Mouse (Mus musculus) kidney, adult 18-20 months (tissue): ENCODE results near the gene Rassf4.

Experiments
- DNase-seq: peaks from one replicate; pipeline ENCODE4 v3.0.0; 2021

Gene Rassf4

DNA sequence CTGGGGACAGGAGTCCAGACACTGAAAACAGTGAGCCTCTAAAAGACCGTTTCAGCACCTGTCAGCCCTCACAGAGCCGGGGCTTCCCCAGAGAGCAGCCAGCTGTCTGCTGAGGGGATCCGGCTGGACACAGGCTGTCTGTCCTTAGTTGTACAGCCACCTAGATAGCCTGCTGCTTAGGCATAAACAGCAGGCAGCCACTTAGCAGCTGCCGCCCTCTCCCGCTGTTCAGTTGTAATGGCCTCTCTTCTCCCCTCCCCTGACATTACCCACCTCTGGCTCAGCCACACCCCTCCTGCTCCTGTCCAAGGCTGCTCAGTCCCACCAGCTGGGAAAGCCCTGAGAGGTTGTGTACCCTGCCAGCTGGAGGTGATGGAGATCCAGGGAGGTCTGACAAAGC lies 2.7 kb downstream of the Rassf4 start:
- DNase-seq, result no peak

DNA sequence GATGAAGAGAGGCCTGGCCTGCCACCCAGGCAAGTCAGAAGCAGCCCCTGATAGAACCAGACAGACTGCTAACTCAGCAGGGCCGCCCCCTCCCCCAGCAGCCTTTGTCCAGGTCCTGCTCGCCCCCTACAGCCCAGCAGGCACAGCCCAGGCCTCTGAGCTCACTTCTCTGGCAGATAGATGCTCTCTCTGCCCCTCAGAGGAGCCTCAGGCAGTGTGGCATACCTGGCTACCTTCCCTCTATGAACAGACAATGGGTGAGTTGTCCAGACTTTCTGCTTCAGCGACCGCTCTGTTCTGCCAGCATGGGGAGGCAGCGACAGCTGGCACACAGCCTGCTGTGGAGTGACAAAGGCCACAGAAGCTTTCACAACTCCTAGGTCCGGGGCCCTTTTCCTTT lies 3.6 kb downstream of the Rassf4 start:
- DNase-seq, result no peak

DNA sequence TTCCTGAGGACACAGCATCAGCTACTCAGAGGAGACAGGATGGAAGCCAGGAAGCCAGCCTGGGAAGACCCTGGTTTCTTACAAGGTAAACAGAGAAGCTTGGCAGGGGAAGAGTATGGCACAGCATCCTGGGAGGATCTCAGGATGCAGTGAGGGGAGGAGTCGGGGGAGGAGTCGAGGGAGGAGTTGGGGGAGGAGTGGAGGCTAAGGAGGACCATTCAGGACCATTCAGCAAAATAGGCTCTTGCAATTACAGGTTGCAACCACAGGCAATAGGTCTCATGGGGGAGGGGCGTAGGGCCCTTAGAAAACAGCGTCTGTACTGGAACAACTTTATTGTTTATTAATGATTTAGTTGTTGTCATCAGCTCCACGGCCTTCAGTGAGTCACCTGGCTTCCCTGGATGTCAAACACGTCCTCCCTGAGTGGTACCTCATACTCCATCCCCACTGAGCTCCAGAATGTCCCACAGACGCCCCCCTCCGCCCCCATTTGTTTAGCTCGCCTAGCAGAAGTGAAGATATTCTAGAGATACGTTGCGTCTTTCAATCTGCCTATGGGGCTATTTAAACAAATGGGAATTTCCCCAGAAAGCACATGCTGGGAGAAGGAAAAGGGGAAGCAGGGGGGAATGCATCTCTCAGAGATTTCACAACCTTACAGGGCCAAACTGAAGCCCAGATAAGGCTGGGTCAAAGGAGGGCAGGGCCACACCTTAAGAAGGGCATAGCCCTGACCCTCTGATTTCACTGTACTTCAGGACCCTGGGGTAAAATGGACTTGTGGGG lies 4.9 kb downstream of the Rassf4 start:
- DNase-seq, result no peak

DNA sequence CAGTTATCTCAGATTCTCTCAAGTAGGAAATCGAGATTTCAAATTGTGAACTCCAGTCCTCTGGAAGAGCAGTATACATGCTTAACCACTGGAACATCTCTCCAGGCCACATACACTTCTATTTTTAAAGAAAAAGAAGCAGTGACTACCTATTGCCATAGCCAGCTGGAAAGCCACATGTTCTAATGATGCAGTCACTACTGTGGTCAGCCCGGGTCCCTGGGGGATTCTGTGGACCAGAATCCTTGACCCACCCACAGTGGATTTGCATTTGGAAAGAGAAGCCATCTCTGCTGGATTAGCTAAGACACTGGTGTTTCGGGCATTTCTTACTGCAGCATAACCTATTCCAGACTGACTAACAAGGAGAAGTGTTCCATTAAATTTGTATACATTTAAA lies 6.4 kb downstream of the Rassf4 start:
- no peak for DNase-seq

DNA sequence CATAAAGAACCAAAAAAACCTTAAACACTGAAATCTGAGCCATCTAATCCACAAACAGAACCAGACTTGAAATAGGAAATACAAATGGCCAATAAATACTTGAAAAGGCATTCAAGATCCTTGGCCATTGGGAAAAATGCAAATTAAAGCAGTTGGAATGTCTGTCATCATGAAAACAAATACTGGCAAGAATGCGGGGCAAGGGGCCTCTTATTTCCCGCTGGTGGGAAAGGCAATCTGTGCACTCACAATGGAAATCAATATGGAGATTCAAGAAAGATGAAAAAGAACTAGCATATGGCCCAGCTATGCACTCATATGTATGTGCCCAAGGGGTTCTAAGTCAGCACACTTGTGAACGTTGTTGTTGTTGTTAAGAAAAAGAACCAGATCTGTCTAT lies 6.9 kb downstream of the Rassf4 start:
- no peak for DNase-seq

GRCm38 (mm10) chr6:116666085-116666750 lies 7.5 kb downstream of the Rassf4 start:
- no peak for DNase-seq

DNA sequence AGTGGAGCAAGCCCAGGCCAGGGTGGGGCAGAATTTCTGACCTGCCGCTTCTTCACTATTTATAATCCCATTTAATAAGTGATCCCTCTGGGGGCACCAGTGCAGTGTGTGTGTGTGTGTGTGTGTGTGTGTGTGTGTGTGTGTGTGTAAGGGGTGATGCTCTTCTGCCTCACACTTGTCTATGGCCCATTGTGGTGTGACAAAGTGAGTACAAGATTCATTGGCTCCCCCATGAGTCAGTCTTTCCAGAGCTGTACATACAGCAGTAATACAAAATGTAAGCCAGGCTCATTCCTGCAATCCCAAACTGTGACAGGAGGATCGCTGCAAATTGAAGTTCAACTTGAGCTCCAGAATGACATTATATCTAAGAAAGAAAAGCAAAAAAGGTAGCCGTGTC lies 8.9 kb downstream of the Rassf4 start:
- DNase-seq, result no peak

- DNase-seq, result no peak
Measured at GRCm38 (mm10) chr6:116664031-116664430, 9.7 kb downstream of the Rassf4 start.

GRCm38 (mm10) chr6:116663364-116663763 lies 10.4 kb downstream of the Rassf4 start:
- DNase-seq, result no peak

GRCm38 (mm10) chr6:116653684-116654454 lies 19.9 kb downstream of the Rassf4 start:
- peak; percentile 64 for DNase-seq

DNA sequence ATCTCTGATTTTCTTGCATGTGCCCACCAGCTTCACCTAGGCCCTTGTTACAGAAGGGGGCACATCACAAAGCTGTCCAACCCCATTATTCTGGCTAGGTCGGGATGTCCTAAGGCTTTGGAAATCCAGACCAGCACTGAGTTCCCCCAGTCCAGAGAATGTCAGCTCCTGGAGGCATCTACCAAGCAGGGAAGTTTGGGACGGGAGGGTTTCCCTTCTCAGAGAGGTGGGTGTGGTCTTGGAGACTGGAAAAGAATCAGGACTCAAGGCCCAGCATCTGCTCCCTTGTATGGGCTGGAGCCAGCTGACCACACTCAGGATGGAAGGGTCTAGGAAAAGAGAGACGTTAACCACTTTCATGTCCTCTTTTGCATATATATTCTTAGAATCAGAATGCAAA lies 20.6 kb downstream of the Rassf4 start:
- DNase-seq, result no peak

DNA sequence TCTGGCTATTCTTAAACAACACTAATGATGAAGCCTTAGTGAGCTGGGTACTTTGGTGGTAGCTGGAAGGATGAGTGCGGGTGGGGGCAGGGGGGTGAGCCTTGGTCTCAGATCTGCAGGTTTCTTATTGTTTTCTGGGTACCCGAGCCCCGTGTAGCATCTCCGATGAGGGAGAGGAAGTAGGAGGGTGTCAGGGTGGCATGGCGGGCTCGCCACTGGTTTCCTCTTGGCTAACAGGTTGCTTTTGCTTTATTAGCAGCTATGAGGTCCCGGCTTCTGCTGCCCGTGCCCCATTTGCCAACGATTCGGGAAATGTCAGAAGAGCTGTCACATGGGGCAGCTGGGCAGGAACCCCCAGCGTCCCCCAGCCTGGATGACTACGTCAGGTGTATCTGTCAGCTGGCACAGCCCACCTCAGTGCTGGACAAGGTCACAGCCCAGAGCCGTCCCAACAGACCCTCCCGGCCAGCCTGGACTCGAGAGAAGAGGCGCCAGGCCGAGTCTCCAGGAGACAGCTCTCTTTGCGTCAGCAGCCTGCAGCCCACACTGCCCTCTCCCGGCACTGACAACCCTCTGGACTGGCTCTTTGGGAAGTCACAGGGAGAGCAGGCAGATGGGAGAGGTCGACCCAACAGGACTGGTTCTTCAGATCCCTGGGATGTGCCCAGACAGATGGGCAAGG lies 22.2 kb downstream of the Rassf4 start:
- peak; percentile 63 for DNase-seq

GRCm38 (mm10) chr6:116650406-116650805 lies 23.3 kb downstream of the Rassf4 start, which contains the start of gene Depp1:
Gene Depp1, plus strand, starts transcription at chr6:116650609.
- DNase-seq, result peak; percentile 86

DNA sequence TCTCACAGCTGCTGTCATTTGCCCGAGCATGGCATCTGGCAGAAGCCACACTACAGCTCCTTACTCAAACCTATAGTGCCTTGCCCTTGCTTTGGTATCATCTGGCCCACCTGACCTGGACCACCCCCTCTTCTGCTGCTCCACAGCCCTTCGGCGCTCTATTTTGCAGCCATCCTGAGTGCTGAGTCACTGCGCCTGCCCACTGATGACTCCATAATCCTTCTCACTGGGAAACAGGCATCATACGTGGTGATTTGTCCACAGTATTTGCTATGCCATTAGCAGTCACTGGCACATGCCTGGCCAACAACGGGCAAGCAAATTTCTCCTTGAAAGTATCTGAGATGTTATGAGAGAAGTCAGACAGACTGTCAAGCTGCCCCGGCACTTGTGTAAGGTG lies 23.9 kb downstream of the Rassf4 start:
- DNase-seq, result no peak

DNA sequence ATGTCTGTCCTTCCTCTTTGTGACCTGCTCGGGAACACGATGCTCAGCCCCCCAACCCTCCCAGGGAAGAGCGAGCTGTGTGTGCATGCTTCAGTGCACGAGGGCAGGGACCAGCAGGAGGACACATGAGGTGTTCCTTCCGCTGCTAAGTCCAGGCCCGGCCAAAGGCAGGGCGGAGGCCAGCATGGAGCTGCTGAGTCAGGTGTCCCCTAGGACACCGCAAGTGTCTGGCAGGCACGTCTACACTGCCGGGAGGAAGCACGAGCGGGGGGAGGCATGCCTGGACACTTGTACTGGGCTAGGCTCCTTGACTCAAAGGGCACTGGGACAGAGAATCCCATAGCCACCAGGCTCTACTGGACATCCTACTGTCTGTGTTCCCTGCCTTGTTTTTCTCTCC lies 26.0 kb downstream of the Rassf4 start:
- peak; percentile 69 for DNase-seq

DNA sequence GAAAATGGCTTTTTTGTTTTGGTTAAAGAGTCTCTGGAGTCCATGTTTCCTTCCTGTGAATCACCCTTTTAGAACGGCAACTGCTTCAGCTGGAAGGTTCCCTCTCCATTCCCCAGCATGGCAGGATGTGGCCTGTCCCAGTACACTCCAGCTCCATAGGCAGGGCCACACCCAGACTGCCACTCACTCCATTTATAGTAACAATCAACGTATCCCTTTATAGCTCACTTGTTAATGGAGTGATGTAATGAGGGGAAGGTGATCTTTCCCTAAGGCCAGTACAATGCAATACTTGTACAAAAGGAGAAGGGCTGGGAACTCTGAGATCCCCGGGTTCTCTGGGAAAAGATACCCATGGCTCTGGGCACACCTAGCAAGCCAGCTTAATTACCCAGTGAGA lies 29.4 kb downstream of the Rassf4 start:
- DNase-seq, result no peak

DNA sequence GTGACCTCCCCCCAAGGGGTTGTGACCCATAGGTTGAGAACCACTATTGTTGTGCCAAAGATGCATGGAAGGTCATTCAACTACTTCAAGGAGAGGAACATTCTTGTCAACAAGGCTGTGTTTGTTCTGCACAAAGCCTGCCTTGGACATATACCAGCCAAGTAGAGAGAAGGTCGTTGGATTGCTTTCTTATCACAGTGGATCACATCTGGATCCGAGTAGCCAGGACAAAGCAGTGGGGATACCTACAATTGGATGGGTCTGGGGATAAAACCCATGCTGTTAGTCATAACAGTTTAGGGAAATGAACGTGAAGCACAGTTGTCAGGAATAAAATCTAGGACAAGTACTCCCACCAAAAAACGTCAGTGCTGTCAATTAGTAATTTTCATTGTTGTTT lies 29.9 kb downstream of the Rassf4 start:
- no peak for DNase-seq

DNA sequence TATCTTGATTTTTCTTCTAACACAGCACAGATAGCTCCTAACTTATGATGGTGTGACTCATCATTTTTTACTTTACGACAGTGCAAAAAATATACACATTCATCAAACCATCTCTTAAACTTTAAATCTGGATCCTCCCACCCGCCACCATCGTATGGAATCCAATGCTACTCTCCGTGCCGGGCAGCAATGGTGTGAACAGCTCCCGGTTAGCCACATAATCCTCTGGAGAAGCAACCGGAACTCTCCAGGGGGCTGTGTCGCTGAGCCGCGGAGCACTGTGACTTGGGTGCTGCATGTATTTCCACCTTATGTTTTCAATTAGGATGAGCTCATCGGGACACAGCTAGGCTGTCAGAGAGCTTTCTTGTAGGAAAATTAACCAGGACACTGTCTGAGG lies 30.8 kb downstream of the Rassf4 start:
- no peak for DNase-seq

- no peak for DNase-seq
Measured at GRCm38 (mm10) chr6:116639663-116640062, 34.1 kb downstream of the Rassf4 start.

DNA sequence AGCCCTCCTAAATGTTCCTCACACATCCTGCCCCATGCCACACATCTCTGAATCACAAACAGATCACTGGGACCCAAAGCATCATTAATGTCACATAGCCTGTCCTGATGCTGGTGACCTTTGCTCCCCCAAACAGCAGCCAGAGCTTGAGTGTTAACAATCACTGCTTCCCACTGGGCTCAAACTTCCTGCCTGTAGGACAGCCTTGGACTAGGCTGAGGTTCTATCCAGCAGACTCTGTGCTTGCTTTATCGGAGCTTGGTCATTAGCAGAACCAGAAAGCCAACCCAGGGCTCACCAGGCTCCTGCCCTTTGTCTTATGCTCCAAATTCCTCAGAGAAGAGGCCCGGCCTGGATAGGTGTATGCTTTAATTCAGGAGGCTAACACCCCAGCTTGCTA lies 34.9 kb downstream of the Rassf4 start:
- no peak for DNase-seq

- DNase-seq, result no peak
Measured at GRCm38 (mm10) chr6:116637496-116637895, 36.3 kb downstream of the Rassf4 start.

DNA sequence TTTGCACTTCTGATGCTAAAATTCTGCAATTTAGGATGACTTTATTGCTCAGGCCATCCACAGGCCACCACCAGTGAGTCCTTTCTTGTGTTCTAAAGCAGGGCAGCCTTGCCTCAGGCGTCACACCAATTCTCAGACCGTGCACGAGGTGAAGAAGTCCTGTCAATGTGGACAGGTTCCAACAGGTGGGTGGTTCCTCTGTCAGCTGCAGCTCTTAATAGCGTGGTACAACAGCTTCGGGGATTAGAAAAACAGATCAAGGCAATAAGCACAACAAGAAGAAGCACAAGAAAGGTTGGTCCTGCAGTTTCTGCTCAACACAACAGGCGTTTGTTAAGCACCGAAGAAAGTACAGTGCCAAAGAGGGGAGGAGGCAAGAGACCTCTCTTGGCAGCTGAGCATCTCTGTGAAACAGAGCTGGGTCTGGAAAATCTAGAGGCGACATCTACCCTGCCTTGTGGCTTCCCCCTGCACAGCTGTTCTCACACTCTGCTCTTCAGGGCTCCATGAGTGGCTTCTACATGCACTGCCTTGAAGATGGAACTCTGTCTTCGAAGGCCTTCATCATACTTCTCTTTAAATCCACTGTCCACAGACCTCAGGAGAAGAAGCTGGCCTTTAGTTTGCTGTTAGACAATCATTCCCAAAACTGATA lies 37.0 kb downstream of the Rassf4 start:
- DNase-seq, result no peak
